Mouse (Mus musculus) neural tube, embryonic 11.5 days (tissue): ENCODE results near the gene Cd300lf. TPM values are rescaled to one million over a fixed set of nuclear protein-coding genes. Genes with fewer than 3 reads are reported as not detected.

ENCODE experiments used
- ATAC-seq: fragments of 200-750 bp; cut with Nextera tagmentation; 2 replicates; pipeline ENCODE4 v1.8.0; 2017; ENCODE audit warnings: moderate number of reproducible peaks, mild to moderate bottlenecking, moderate TSS enrichment, moderate library complexity; ENCODE audit not compliant: insufficient read depth, low FRiP score, low TSS enrichment
- DNase-seq: peaks from one replicate; pipeline ENCODE4 v3.0.0-alpha.2; 2015; ENCODE audit warnings: low spot score
- H3K27ac ChIP-seq: fragments of 300-500 bp; sonication (generic); 2 replicates; pipeline ENCODE4 v1.5.1; 2014; ENCODE audit warnings: low read depth, mild to moderate bottlenecking, low read length
- H3K27me3 ChIP-seq: fragments of 300-500 bp; sonication (generic); 2 replicates; pipeline ENCODE4 v1.6.1; 2014; ENCODE audit warnings: mild to moderate bottlenecking, low read length, mixed read lengths; ENCODE audit not compliant: control insufficient read depth, insufficient read depth
- H3K36me3 ChIP-seq: fragments of 300-500 bp; sonication (generic); 2 replicates; pipeline ENCODE4 v1.6.1; 2014; ENCODE audit warnings: mild to moderate bottlenecking, low read length, moderate library complexity, mixed read lengths; ENCODE audit not compliant: control insufficient read depth, insufficient read depth
- H3K4me1 ChIP-seq: fragments of 300-500 bp; sonication (generic); 2 replicates; pipeline ENCODE4 v1.6.1; 2014; ENCODE audit warnings: low read length, mixed read lengths; ENCODE audit not compliant: control insufficient read depth, insufficient read depth
- H3K4me2 ChIP-seq: fragments of 300-500 bp; sonication (generic); 2 replicates; pipeline ENCODE4 v1.6.1; 2014; ENCODE audit warnings: low read depth, mild to moderate bottlenecking, moderate library complexity
- H3K4me3 ChIP-seq: fragments of 300-500 bp; sonication (generic); 2 replicates; pipeline ENCODE4 v1.5.1; 2014; ENCODE audit warnings: low read depth, low read length
- H3K9ac ChIP-seq: fragments of 300-500 bp; sonication (generic); 2 replicates; pipeline ENCODE4 v1.6.1; 2014; ENCODE audit warnings: mild to moderate bottlenecking, low read length
- H3K9me3 ChIP-seq: fragments of 300-500 bp; sonication (generic); 2 replicates; pipeline ENCODE4 v1.6.1; 2016; ENCODE audit warnings: low read length; ENCODE audit not compliant: control insufficient read depth
- WGBS: fragments of 180-500 bp; shearing (Covaris S2); extraction: QIAGEN DNeasy Blood & Tissue Kit; methylation state at CpG from one replicate; pipeline ENCODE4 v1.1.7; 2014; 5-methylcytosine and 5-hydroxymethylcytosine counted together
- polyA plus RNA-seq: library from polyadenylated mRNA; unstranded; fragments of >200 nt; fragmentation: Nextera tagmentation; extraction: Ambion mirVana; gene quantifications from 2 replicates; pipeline ENCODE4 v1.2.1, GENCODE M21; 2014

The Cd300lf gene
- polyA plus RNA-seq, 1 experiment from 2014 or later: not detected

DNA sequence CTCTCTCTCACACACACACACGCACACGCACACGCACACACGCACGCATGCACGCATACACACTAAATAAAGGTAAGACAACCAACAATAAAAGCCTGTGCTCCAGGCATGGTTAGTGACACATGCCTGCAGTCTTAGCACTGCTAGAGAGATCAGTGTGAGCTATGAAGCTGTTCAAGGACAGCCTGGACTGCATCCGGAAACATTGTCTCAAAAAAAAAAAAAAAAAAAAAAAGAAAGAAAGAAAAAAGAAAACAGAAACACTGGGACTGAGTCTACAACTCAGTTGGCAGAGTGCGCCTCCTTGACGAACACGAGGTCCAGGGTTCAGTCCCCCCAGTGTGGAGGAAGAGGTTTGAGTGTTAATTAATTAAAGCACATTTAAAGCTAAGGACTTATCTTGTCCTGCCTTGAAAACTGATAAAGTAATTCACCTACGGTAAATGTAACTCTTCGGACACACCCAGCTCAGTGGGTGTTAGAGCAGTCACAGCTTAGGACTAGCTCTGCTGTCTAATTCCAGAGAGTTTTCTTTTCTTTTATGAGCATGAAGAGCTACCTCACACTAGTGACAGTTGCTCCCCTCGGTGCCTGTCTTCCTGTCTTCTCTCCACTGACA is 4.2 kb downstream of the Cd300lf start:
- Histone ChIP-seq H3K4me3 (no peak overlapping the region), H3K4me1 (no peaks in the 10 kb centered on the region), H3K9me3 (no peaks in the 10 kb centered on the region), H3K4me2 (no peak overlapping the region), H3K27ac (no peak overlapping the region), H3K9ac (no peak overlapping the region), H3K27me3 (no peaks in the 10 kb centered on the region), H3K36me3 (no peaks in the 10 kb centered on the region)
- DNase-seq (no peak), ATAC-seq (no peak)
- 92% methylated on average over 13 of the region's 13 CpGs for WGBS

- no peak overlapping the region for H3K27ac ChIP-seq
- no peak overlapping the region for H3K4me2 ChIP-seq
- no peak overlapping the region for H3K9ac ChIP-seq
- ATAC-seq (no peak), DNase-seq (no peak)
- H3K9me3 ChIP-seq: no peaks in the 10 kb centered on the region
- H3K4me3 ChIP-seq: no peak overlapping the region
- H3K36me3 ChIP-seq: no peaks in the 10 kb centered on the region
- H3K4me1 ChIP-seq: no peaks in the 10 kb centered on the region
- no peaks in the 10 kb centered on the region for H3K27me3 ChIP-seq
- WGBS: 77% methylated on average over 4 of the region's 4 CpGs
Observed at GRCm38 (mm10) chr11:115128483-115128882, 5.3 kb downstream of the Cd300lf start.

DNA sequence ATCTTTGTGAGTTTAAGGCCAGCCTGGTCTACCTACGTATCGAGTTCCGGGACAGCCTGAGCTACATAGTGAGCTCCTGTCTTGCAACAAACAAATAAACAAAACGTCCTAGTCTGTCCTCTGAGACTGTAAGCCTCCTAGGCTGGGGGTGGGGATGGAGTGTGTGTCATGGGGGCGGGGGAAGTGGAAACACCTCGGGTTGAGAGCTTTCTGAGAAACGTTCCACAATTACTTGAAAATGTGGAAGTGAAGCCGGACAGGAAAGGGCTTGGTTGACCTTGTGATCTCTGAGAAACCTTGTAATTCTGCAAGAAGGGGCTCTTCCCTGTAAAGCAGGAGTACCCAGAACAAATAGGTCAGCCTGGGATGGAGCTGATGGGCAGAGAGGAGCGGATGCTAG is 14.4 kb downstream of the Cd300lf start:
- WGBS: 77% methylated on average over 9 of the region's 9 CpGs
- DNase-seq: no peak
- Histone ChIP-seq H3K9ac (no peak overlapping the region), H3K27me3 (no peaks in the 10 kb centered on the region), H3K4me1 (no peaks in the 10 kb centered on the region), H3K4me3 (no peak overlapping the region), H3K36me3 (no peaks in the 10 kb centered on the region), H3K27ac (no peak overlapping the region), H3K4me2 (no peak overlapping the region), H3K9me3 (no peaks in the 10 kb centered on the region)
- no peak for ATAC-seq

DNA sequence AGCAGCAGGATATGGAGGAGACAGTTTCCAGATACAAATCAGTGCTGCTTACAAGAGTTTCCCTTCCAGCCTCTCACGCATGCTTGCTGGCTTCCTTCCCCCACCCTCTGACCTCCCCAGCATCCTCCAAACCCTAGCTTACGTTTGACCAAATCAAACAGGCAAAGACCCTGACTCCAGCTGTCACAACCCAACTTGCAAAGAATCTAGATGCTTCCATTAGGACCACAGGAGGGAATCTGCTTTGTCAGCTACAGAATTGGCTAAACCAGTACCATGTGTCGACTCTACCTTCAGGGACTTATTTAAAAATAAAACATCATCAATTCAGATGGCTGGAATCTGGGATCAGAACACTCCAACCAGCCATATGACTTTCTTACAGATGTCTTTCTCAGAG is 21.6 kb downstream of the Cd300lf start:
- H3K9ac ChIP-seq: no peak overlapping the region
- H3K27me3 ChIP-seq: no peaks in the 10 kb centered on the region
- H3K27ac ChIP-seq: no peak overlapping the region
- H3K9me3 ChIP-seq: no peaks in the 10 kb centered on the region
- 56% methylated on average over 3 of the region's 3 CpGs for WGBS
- ATAC-seq: no peak
- no peaks in the 10 kb centered on the region for H3K4me1 ChIP-seq
- no peak for DNase-seq
- H3K36me3 ChIP-seq: no peaks in the 10 kb centered on the region
- H3K4me2 ChIP-seq: no peak overlapping the region
- H3K4me3 ChIP-seq: no peak overlapping the region

GRCm38 (mm10) chr11:115110271-115110670 is 23.5 kb downstream of the Cd300lf start:
- H3K36me3 ChIP-seq: no peaks in the 10 kb centered on the region
- H3K4me1 ChIP-seq: no peaks in the 10 kb centered on the region
- H3K27ac ChIP-seq: no peak overlapping the region
- no peaks in the 10 kb centered on the region for H3K27me3 ChIP-seq
- DNase-seq (no peak), ATAC-seq (no peak)
- no peak overlapping the region for H3K4me3 ChIP-seq
- no peaks in the 10 kb centered on the region for H3K9me3 ChIP-seq
- WGBS: 81% methylated on average over 5 of the region's 5 CpGs
- no peak overlapping the region for H3K9ac ChIP-seq
- no peak overlapping the region for H3K4me2 ChIP-seq

GRCm38 (mm10) chr11:115108176-115108575 is 25.6 kb downstream of the Cd300lf start:
- 86% methylated on average over 8 of the region's 8 CpGs for WGBS
- no peak for DNase-seq
- no peaks in the 10 kb centered on the region for H3K9me3 ChIP-seq
- no peak overlapping the region for H3K4me3 ChIP-seq
- H3K4me1 ChIP-seq: no peaks in the 10 kb centered on the region
- H3K9ac ChIP-seq: no peak overlapping the region
- ATAC-seq: no peak
- H3K27me3 ChIP-seq: no peaks in the 10 kb centered on the region
- no peaks in the 10 kb centered on the region for H3K36me3 ChIP-seq
- no peak overlapping the region for H3K27ac ChIP-seq
- no peak overlapping the region for H3K4me2 ChIP-seq

- no peaks in the 10 kb centered on the region for H3K9me3 ChIP-seq
- H3K36me3 ChIP-seq: no peaks in the 10 kb centered on the region
- H3K27me3 ChIP-seq: no peaks in the 10 kb centered on the region
- no peak overlapping the region for H3K4me3 ChIP-seq
- no peak overlapping the region for H3K27ac ChIP-seq
- ATAC-seq (no peak), DNase-seq (no peak)
- H3K4me1 ChIP-seq: no peaks in the 10 kb centered on the region
- H3K4me2 ChIP-seq: no peak overlapping the region
- no peak overlapping the region for H3K9ac ChIP-seq
- 56% methylated on average over 4 of the region's 4 CpGs for WGBS
Observed at GRCm38 (mm10) chr11:115107403-115107916, 26.3 kb downstream of the Cd300lf start.

GRCm38 (mm10) chr11:115106638-115107037 is 27.2 kb downstream of the Cd300lf start:
- Histone ChIP-seq H3K27me3 (no peaks in the 10 kb centered on the region), H3K27ac (no peak overlapping the region), H3K4me1 (no peaks in the 10 kb centered on the region), H3K4me2 (no peak overlapping the region), H3K36me3 (no peaks in the 10 kb centered on the region), H3K4me3 (no peak overlapping the region), H3K9me3 (no peaks in the 10 kb centered on the region), H3K9ac (no peak overlapping the region)
- 71% methylated on average over 2 of the region's 2 CpGs for WGBS
- ATAC-seq (no peak), DNase-seq (no peak)

GRCm38 (mm10) chr11:115104769-115105563 is 28.8 kb downstream of the Cd300lf start:
- 54% methylated on average over 8 of the region's 8 CpGs for WGBS
- ATAC-seq (no peak), DNase-seq (no peak)
- no peak overlapping the region for H3K27ac ChIP-seq
- no peak overlapping the region for H3K9ac ChIP-seq
- H3K9me3 ChIP-seq: no peaks in the 10 kb centered on the region
- no peak overlapping the region for H3K4me3 ChIP-seq
- H3K36me3 ChIP-seq: no peaks in the 10 kb centered on the region
- H3K4me2 ChIP-seq: no peak overlapping the region
- no peaks in the 10 kb centered on the region; the same call in 1 of the 2 replicates for H3K4me1 ChIP-seq
- no peaks in the 10 kb centered on the region for H3K27me3 ChIP-seq
